Mouse (Mus musculus): ENCODE data around the gene Ppp1r35. TPM values are rescaled to one million over a fixed set of nuclear protein-coding genes. Genes with fewer than 3 reads are reported as not detected.

Gene Ppp1r35
- polyA plus RNA-seq, 1 experiment from 2014 or later = 39.7 TPM

DNA sequence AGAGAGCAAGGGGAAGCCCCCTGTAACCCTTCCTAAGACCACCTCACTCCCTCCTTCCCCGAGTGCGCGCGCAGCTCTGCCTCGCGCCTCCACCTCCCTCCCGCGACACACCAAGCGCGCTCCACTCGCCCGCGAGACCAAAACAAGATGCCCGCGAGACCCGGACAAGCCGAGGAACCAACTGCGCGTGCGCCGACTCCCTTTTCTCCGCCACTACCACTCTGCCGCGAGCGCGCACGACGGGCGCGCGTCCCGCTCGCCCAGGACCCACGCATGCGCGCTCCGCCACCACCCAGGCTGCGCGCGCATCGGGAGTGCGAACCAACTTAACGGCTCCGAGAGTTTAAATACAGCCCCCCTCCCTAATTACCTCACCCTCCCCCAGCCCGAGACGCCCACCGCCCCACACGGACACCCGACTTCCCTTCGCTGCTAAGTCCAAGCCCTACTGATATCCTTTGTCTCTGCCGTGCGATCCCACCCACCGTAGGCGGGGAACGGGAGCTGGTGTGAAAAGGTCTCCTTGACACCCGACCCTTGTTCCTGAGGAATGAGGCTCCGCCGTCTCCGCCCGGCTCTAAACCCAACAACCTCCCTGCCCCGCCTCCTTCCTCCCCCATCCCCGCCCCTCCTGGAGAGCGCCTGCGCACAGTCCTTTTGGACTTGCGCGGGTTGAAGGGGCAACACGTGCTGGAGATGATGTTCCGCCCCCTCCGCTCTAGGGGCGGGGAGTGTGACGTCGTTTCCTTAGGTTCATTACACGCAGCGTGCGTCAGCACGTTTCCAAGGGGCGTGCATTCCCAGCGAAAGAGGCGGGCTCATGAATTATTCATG, 7.7 kb downstream of the Ppp1r35 start:
- Histone ChIP-seq H3K27me3 (peaks cover 7% of the 10 kb centered on the region; the same call in 1 of the 2 replicates), H3K4me2 (peak overlapping the region; percentile 95), H3K4me1 (replicated peaks) (peaks cover 47% of the 10 kb centered on the region), H3K27ac (replicated peaks) (peak overlapping the region; percentile 99), H3K9ac (peak overlapping the region; percentile 97), H3K9me3 (no peaks in the 10 kb centered on the region), H3K4me3 (peak overlapping the region; percentile 87), H3K36me3 (peaks cover 37% of the 10 kb centered on the region)
- under 1% methylated on average over 79 of the region's 79 CpGs for WGBS
- ATAC-seq (ENCODE audit: low read depth) = peak; percentile 84

GRCm38 (mm10) chr5:137787151-137787928, 8.7 kb downstream of the Ppp1r35 start, which contains the start of the genes Mepce and Zcwpw1:
Gene Mepce, minus strand, starts transcription at chr5:137787655.
Gene Zcwpw1, plus strand, starts transcription at chr5:137787798.
- H3K4me3 ChIP-seq = peak within 1 kb of the TSS; percentile 87
- under 1% methylated on average over 48 of the region's 48 CpGs for WGBS
- H3K27ac ChIP-seq (replicated peaks) = peak within 1 kb of the TSS; percentile 99
- peak within 1 kb of the TSS; percentile 97 for H3K9ac ChIP-seq
- H3K4me2 ChIP-seq = peak within 1 kb of the TSS; percentile 95
- H3K4me1 ChIP-seq (replicated peaks) = peaks cover 36% of the 10 kb centered on the region
- peaks cover 26% of the 10 kb centered on the region for H3K36me3 ChIP-seq
- no peaks in the 10 kb centered on the region for H3K9me3 ChIP-seq
- H3K27me3 ChIP-seq = peaks cover 7% of the 10 kb centered on the region; the same call in 1 of the 2 replicates
- peak; percentile 64 for ATAC-seq (ENCODE audit: low read depth)

- Histone ChIP-seq H3K27ac (replicated peaks) (no peak overlapping the region), H3K9ac (peak overlapping the region; percentile 44), H3K27me3 (peaks cover 7% of the 10 kb centered on the region; the same call in 1 of the 2 replicates), H3K9me3 (no peaks in the 10 kb centered on the region), H3K4me1 (replicated peaks) (peaks cover 28% of the 10 kb centered on the region), H3K4me2 (peak overlapping the region; percentile 95), H3K4me3 (peak overlapping the region; percentile 87), H3K36me3 (peaks cover 18% of the 10 kb centered on the region)
- ATAC-seq (ENCODE audit: low read depth) = no peak
- WGBS = 74% methylated on average over 24 of the region's 24 CpGs
These were observed 9.5 kb downstream of the Ppp1r35 start for GRCm38 (mm10) chr5:137788171-137788570.

DNA sequence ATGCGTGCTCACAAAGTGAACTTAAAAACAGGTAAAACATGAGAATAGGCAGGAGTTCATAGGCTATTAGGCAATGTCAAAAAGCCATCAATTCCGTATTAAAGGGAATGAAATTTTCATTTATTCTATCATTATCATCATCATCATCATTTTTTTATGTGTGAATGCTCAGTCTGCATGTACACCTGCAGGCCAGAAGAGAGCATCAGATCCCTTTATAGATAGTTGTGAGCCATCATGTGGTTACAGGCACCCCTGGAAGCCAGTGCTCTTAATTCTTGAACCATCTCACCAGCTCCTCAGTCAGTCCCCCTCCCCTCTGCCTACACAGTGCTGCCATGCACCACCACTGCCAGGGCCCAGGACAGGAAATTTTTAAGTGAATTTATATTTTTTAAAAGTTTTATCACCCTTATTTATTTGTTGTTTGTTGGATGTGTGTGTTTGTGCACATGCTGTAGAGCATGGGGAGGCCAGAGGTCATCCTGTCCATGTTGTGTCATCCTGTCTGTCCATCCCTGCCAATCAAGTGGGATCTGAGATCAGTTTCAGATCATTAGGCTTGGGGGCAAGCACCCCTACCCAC, 10.4 kb downstream of the Ppp1r35 start:
- Histone ChIP-seq H3K4me1 (replicated peaks) (peaks cover 19% of the 10 kb centered on the region), H3K36me3 (peaks cover 9% of the 10 kb centered on the region; the same call in 1 of the 2 replicates), H3K9ac (no peak overlapping the region), H3K9me3 (no peaks in the 10 kb centered on the region), H3K27me3 (peaks cover 7% of the 10 kb centered on the region; the same call in 1 of the 2 replicates), H3K4me3 (no peak overlapping the region), H3K4me2 (no peak overlapping the region), H3K27ac (replicated peaks) (no peak overlapping the region)
- no peak for ATAC-seq (ENCODE audit: low read depth)
- 90% methylated on average over 2 of the region's 2 CpGs for WGBS

DNA sequence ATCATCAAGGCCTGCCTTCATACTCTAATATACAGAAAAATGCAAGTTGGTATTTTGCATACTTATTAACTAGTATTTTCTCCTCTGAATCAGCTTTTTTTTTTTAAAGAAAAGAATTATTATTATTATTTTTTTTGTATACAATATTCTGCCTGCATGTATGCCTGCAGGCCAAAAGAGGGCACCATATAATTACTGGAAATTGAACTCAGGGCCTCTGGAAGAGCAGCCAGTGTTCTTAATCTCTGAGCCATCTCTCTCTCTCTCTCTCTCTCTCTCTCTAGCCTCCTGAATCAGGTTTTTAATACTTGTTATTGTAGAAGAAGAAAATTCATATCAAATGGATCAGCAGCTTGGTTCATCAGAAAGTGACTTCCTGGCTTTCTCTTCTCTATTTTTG, 12.9 kb downstream of the Ppp1r35 start:
- H3K4me1 ChIP-seq (replicated peaks) = peaks cover 5% of the 10 kb centered on the region; the same call in 1 of the 2 replicates
- no peaks in the 10 kb centered on the region for H3K36me3 ChIP-seq
- no peak for ATAC-seq (ENCODE audit: low read depth)
- H3K27me3 ChIP-seq = peaks cover 7% of the 10 kb centered on the region; the same call in 1 of the 2 replicates
- H3K4me3 ChIP-seq = no peak overlapping the region
- H3K4me2 ChIP-seq = no peak overlapping the region
- H3K27ac ChIP-seq (replicated peaks) = no peak overlapping the region
- H3K9ac ChIP-seq = no peak overlapping the region
- H3K9me3 ChIP-seq = no peaks in the 10 kb centered on the region

DNA sequence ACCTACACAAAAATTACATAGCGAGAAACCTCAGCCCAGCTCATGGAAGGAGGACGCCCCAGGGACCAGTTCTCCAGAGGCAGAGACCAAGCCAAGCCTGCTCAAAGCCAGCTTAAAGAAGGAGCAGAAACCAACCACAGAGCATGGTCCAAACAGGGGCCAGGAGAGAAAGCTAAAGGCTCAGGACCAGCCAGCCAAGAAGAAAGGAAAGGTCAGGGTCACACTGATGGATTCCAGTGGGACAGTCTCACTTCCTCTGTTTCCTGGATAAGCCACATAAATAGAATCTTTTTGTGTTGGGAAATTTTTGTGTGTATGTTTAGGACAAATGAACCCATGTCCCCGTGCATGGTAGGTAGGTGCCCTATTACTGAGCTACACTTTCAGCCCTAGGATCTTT, 18.0 kb downstream of the Ppp1r35 start:
- Histone ChIP-seq H3K27ac (replicated peaks) (no peak overlapping the region), H3K4me1 (replicated peaks) (no peaks in the 10 kb centered on the region), H3K9ac (no peak overlapping the region), H3K4me2 (no peak overlapping the region), H3K4me3 (no peak overlapping the region), H3K36me3 (no peaks in the 10 kb centered on the region), H3K27me3 (no peaks in the 10 kb centered on the region), H3K9me3 (no peaks in the 10 kb centered on the region)
- no peak for ATAC-seq (ENCODE audit: low read depth)
- WGBS = 83% methylated on average over 3 of the region's 3 CpGs

DNA sequence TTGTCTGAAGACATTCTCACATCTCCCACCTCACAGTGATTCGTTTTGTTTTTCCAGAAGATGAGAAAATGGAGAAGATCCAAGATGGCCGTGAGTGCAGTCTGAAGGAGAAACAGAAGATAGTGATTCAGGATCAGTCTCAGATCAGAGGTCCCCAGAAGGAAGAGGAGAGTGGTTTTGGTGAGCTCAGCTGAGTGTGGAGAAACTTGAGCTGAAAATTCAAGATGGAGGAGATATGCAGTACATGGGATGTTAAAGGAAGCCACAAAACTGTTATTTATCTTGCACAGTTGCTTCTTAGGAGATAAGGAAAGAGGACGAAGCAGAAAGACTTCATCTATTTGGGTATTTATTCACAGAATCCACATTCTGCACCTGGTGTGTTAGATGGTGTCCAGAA, 22.3 kb downstream of the Ppp1r35 start:
- ATAC-seq (ENCODE audit: low read depth) = no peak
- Histone ChIP-seq H3K9me3 (no peaks in the 10 kb centered on the region), H3K4me2 (no peak overlapping the region), H3K27ac (replicated peaks) (no peak overlapping the region), H3K36me3 (no peaks in the 10 kb centered on the region), H3K9ac (no peak overlapping the region), H3K4me3 (no peak overlapping the region), H3K4me1 (replicated peaks) (no peaks in the 10 kb centered on the region), H3K27me3 (no peaks in the 10 kb centered on the region)
- 84% methylated on average over 3 of the region's 3 CpGs for WGBS

- Histone ChIP-seq H3K4me2 (no peak overlapping the region), H3K4me1 (replicated peaks) (no peaks in the 10 kb centered on the region), H3K27me3 (no peaks in the 10 kb centered on the region), H3K9ac (no peak overlapping the region), H3K9me3 (no peaks in the 10 kb centered on the region), H3K27ac (replicated peaks) (no peak overlapping the region), H3K4me3 (no peak overlapping the region), H3K36me3 (no peaks in the 10 kb centered on the region)
- no peak for ATAC-seq (ENCODE audit: low read depth)
- WGBS = 72% methylated on average over 1 of the region's 1 CpGs
These were observed 27.5 kb downstream of the Ppp1r35 start for GRCm38 (mm10) chr5:137806158-137806557.

DNA sequence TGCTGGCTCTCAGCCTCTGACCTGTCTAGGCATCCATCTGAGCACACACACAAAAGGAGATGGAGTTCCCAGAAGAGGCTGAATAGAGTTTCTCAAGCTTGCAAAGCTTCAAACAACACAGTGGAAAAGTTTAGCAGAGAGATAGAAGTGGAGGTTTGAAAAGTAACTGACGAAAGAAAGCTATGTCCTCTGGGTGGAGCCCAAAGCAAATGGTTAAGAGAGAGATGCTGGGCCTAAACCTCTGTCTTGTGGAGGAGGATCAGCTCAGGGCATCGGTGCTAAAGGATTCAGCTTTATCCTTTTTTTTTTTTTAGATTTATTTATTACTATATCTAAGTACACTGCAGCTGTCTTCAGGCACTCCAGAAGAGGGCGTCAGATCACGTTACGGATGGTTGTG, 29.7 kb downstream of the Ppp1r35 start:
- H3K9me3 ChIP-seq = no peaks in the 10 kb centered on the region
- no peak overlapping the region for H3K9ac ChIP-seq
- no peak overlapping the region for H3K4me3 ChIP-seq
- H3K4me2 ChIP-seq = no peak overlapping the region
- 86% methylated on average over 5 of the region's 5 CpGs for WGBS
- H3K27me3 ChIP-seq = no peaks in the 10 kb centered on the region
- H3K27ac ChIP-seq (replicated peaks) = no peak overlapping the region
- H3K4me1 ChIP-seq (replicated peaks) = no peaks in the 10 kb centered on the region
- ATAC-seq (ENCODE audit: low read depth) = no peak
- no peaks in the 10 kb centered on the region for H3K36me3 ChIP-seq

DNA sequence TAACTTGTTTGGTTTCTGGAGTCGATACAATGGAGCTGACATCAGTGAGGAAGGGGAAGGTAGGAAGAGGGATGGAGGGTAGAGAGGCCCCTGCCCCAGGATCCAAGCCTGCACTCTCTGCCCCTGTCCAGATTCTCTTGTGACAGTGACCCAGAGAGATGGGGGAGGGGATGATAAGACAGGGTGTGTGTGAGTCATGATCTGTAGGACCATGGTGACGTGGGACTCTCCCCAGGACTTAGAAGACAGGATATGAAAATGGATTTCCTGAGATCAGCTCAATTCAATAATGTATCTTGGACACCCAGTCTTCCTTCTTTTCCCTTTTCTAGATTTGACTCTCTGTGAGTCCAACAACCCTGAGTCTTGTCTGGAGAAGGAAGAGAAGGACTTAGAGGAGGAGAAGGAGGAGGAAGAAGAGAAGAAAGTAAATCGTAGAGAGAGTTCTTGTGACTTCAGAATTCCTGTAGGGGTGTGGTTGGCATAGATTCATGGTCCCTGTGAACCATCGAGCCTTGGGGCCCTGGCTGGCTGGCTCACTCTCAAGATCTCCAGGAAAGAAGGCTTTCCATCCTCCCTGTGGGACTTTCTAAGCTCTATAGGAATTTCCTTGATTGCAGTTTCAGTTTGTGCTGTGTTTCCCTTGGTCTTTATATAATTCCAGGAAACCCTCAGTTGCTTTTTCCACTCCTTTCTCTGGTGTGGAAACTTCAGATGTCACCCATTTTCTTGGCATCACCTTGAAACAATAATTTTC, 39.0 kb downstream of the Ppp1r35 start:
- Histone ChIP-seq H3K4me1 (replicated peaks) (no peaks in the 10 kb centered on the region), H3K9me3 (no peaks in the 10 kb centered on the region), H3K27me3 (no peaks in the 10 kb centered on the region), H3K27ac (replicated peaks) (no peak overlapping the region), H3K4me2 (no peak overlapping the region), H3K9ac (no peak overlapping the region), H3K36me3 (no peaks in the 10 kb centered on the region), H3K4me3 (no peak overlapping the region)
- ATAC-seq (ENCODE audit: low read depth) = no peak
- 73% methylated on average over 4 of the region's 4 CpGs for WGBS

DNA sequence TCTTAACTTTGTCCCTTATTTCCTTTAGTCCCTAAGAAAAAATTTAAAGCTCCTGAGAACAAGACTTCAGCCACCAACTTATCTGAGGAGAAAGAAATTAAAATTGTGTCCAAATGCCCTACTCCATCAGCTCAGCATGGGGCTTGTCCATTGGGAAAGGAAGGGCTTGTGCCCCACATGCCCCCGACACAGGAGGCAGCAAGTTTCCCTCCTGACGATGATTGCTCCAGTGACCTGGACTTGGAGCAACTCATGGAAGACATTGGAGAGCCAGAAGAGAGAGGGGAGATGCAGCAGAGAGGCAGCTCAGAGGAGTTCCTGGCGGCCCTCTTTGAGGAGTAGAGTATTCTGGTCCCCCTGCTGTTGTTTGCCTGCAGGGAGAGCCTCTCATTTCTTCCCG, 43.5 kb downstream of the Ppp1r35 start:
- Histone ChIP-seq H3K4me3 (no peak overlapping the region), H3K9me3 (no peaks in the 10 kb centered on the region), H3K4me2 (no peak overlapping the region), H3K9ac (no peak overlapping the region), H3K27ac (replicated peaks) (no peak overlapping the region), H3K4me1 (replicated peaks) (no peaks in the 10 kb centered on the region), H3K27me3 (no peaks in the 10 kb centered on the region), H3K36me3 (no peaks in the 10 kb centered on the region)
- ATAC-seq (ENCODE audit: low read depth) = no peak
- 64% methylated on average over 4 of the region's 4 CpGs for WGBS
